Mouse (Mus musculus): ENCODE measurements around the gene Zfand4. TPM values are rescaled to one million over a fixed set of nuclear protein-coding genes. Genes with fewer than 3 reads are reported as not detected.

The Zfand4 gene
- polyA plus RNA-seq, 1 experiment: 0.35 TPM

GRCm38 (mm10) chr6:116311411-116311810, 47.4 kb downstream of the Zfand4 start:
- no peak for DNase-seq (ENCODE audit: low read depth in 1 of 2, low spot score in 2 of 2)
- H3K27ac ChIP-seq (ENCODE audit: insufficient read depth, low read length): no peak overlapping the region
- H3K36me3 ChIP-seq (ENCODE audit: control insufficient read depth, insufficient read depth, low read length): no peaks in the 10 kb centered on the region
- TF ChIP-seq CTCF (IDR thresholded peaks at IDR 0.05; ENCODE audit: extremely low read depth, insufficient read depth, insufficient read length, insufficient replicate concordance) (no peak), POLR2A (IDR thresholded peaks at IDR 0.05; ENCODE audit: low read depth, low read length) (no peak)
- H3K4me3 ChIP-seq (ENCODE audit: extremely low read depth, insufficient read depth, insufficient read length): no peak overlapping the region
- H3K27me3 ChIP-seq (ENCODE audit: control insufficient read depth, insufficient read depth, low read length): no peaks in the 10 kb centered on the region
- no peaks in the 10 kb centered on the region for H3K4me1 ChIP-seq (ENCODE audit: control insufficient read depth, insufficient read depth, insufficient read length)
- 91% methylated on average over 2 of the region's 2 CpGs for WGBS

DNA sequence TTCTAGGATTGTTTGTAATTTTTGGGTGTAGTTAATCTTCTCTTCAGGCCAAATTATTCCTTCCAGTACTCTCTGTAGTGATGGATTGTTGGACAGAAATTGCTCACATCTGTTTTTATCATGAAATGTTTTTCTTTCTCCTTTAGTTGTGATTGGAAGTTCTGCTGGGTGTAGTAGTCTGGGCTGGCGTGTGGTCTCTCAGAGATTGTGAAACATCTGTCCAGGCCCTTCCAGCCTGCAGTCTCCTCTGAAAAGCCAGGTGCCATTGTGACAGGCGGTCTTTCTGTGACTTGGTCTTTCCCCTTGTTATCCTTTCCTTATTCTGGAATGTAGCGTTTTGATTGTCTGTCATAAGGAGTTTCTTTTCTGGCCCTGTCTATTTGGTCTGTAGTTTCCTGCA, 55.2 kb downstream of the Zfand4 start:
- no peak overlapping the region for H3K27ac ChIP-seq (ENCODE audit: insufficient read depth, low read length)
- 91% methylated on average over 3 of the region's 3 CpGs for WGBS
- H3K4me1 ChIP-seq (ENCODE audit: control insufficient read depth, insufficient read depth, insufficient read length): no peaks in the 10 kb centered on the region
- no peaks in the 10 kb centered on the region for H3K36me3 ChIP-seq (ENCODE audit: control insufficient read depth, insufficient read depth, low read length)
- no peak overlapping the region for H3K4me3 ChIP-seq (ENCODE audit: extremely low read depth, insufficient read depth, insufficient read length)
- DNase-seq (ENCODE audit: low read depth in 1 of 2, low spot score in 2 of 2): no peak
- TF ChIP-seq CTCF (IDR thresholded peaks at IDR 0.05; ENCODE audit: extremely low read depth, insufficient read depth, insufficient read length, insufficient replicate concordance) (no peak), POLR2A (IDR thresholded peaks at IDR 0.05; ENCODE audit: low read depth, low read length) (no peak)
- H3K27me3 ChIP-seq (ENCODE audit: control insufficient read depth, insufficient read depth, low read length): no peaks in the 10 kb centered on the region

- Histone ChIP-seq H3K4me3 (ENCODE audit: extremely low read depth, insufficient read depth, insufficient read length) (no peak overlapping the region), H3K27me3 (ENCODE audit: control insufficient read depth, insufficient read depth, low read length) (no peaks in the 10 kb centered on the region), H3K36me3 (ENCODE audit: control insufficient read depth, insufficient read depth, low read length) (no peaks in the 10 kb centered on the region), H3K4me1 (ENCODE audit: control insufficient read depth, insufficient read depth, insufficient read length) (no peaks in the 10 kb centered on the region), H3K27ac (ENCODE audit: insufficient read depth, low read length) (no peak overlapping the region)
- no peak for TF ChIP-seq POLR2A (IDR thresholded peaks at IDR 0.05; ENCODE audit: low read depth, low read length)
- TF ChIP-seq CTCF (IDR thresholded peaks at IDR 0.05; ENCODE audit: extremely low read depth, insufficient read depth, insufficient read length, insufficient replicate concordance): no peak
- 93% methylated on average over 3 of the region's 3 CpGs for WGBS
- DNase-seq (ENCODE audit: low read depth in 1 of 2, low spot score in 2 of 2): no peak
Observed at GRCm38 (mm10) chr6:116326641-116327040, 62.6 kb downstream of the Zfand4 start.

DNA sequence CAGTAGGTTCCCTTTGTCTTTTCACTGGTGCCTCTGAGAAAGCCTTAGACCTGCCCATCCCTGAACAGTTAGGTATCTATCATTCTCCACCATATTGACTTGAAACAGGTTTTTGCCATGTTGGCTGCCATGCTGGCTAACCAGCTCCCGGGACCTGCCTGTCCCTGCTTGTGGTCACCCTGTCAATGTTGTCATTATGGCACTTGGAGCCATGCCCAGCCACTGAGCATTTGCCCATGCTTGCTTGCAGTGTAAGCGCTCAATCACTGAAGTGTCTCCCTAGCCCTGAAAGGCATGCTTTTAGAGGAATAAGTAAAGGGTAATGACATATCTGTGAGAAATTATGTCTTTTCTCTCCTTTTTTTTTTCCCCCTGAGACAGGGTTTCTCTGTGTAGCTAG, 67.4 kb downstream of the Zfand4 start:
- no peaks in the 10 kb centered on the region for H3K4me1 ChIP-seq (ENCODE audit: control insufficient read depth, insufficient read depth, insufficient read length)
- 91% methylated on average over 2 of the region's 2 CpGs for WGBS
- DNase-seq (ENCODE audit: low read depth in 1 of 2, low spot score in 2 of 2): no peak
- no peaks in the 10 kb centered on the region for H3K27me3 ChIP-seq (ENCODE audit: control insufficient read depth, insufficient read depth, low read length)
- H3K36me3 ChIP-seq (ENCODE audit: control insufficient read depth, insufficient read depth, low read length): no peaks in the 10 kb centered on the region
- H3K4me3 ChIP-seq (ENCODE audit: extremely low read depth, insufficient read depth, insufficient read length): no peak overlapping the region
- TF ChIP-seq CTCF (IDR thresholded peaks at IDR 0.05; ENCODE audit: extremely low read depth, insufficient read depth, insufficient read length, insufficient replicate concordance): no peak
- TF ChIP-seq POLR2A (IDR thresholded peaks at IDR 0.05; ENCODE audit: low read depth, low read length): no peak
- no peak overlapping the region for H3K27ac ChIP-seq (ENCODE audit: insufficient read depth, low read length)

GRCm38 (mm10) chr6:116337466-116337834, 73.4 kb downstream of the Zfand4 start:
- H3K27ac ChIP-seq (ENCODE audit: insufficient read depth, low read length): no peak overlapping the region
- no peak for TF ChIP-seq POLR2A (IDR thresholded peaks at IDR 0.05; ENCODE audit: low read depth, low read length)
- no peak for TF ChIP-seq CTCF (IDR thresholded peaks at IDR 0.05; ENCODE audit: extremely low read depth, insufficient read depth, insufficient read length, insufficient replicate concordance)
- no peaks in the 10 kb centered on the region for H3K36me3 ChIP-seq (ENCODE audit: control insufficient read depth, insufficient read depth, low read length)
- 5% methylated on average over 7 of the region's 7 CpGs for WGBS
- H3K4me3 ChIP-seq (ENCODE audit: extremely low read depth, insufficient read depth, insufficient read length): peak overlapping the region; percentile 63
- H3K27me3 ChIP-seq (ENCODE audit: control insufficient read depth, insufficient read depth, low read length): peaks cover 7% of the 10 kb centered on the region; the same call in 1 of the 2 replicates
- no peak for DNase-seq (ENCODE audit: low read depth in 1 of 2, low spot score in 2 of 2)
- H3K4me1 ChIP-seq (ENCODE audit: control insufficient read depth, insufficient read depth, insufficient read length): no peaks in the 10 kb centered on the region

GRCm38 (mm10) chr6:116337835-116338501, 73.9 kb downstream of the Zfand4 start, which contains the start of gene March8:
TSS of gene March8 (plus strand) at chr6:116338024.
- Histone ChIP-seq H3K27me3 (ENCODE audit: control insufficient read depth, insufficient read depth, low read length) (peaks cover 7% of the 10 kb centered on the region; the same call in 1 of the 2 replicates), H3K36me3 (ENCODE audit: control insufficient read depth, insufficient read depth, low read length) (no peaks in the 10 kb centered on the region), H3K27ac (ENCODE audit: insufficient read depth, low read length) (peak within 1 kb of the TSS; percentile 12; the same call in 1 of the 2 replicates), H3K4me1 (ENCODE audit: control insufficient read depth, insufficient read depth, insufficient read length) (no peaks in the 10 kb centered on the region), H3K4me3 (ENCODE audit: extremely low read depth, insufficient read depth, insufficient read length) (peak within 1 kb of the TSS; percentile 63)
- TF ChIP-seq CTCF (IDR thresholded peaks at IDR 0.05; ENCODE audit: extremely low read depth, insufficient read depth, insufficient read length, insufficient replicate concordance) (no peak), POLR2A (IDR thresholded peaks at IDR 0.05; ENCODE audit: low read depth, low read length) (no peak)
- peak in 1 of 2 experiments; percentile 37 for DNase-seq (ENCODE audit: low read depth in 1 of 2, low spot score in 2 of 2)
- WGBS: under 1% methylated on average over 64 of the region's 75 CpGs

GRCm38 (mm10) chr6:116338520-116338919, 74.5 kb downstream of the Zfand4 start:
- DNase-seq (ENCODE audit: low read depth in 1 of 2, low spot score in 2 of 2): no peak
- Histone ChIP-seq H3K4me1 (ENCODE audit: control insufficient read depth, insufficient read depth, insufficient read length) (no peaks in the 10 kb centered on the region), H3K36me3 (ENCODE audit: control insufficient read depth, insufficient read depth, low read length) (no peaks in the 10 kb centered on the region), H3K4me3 (ENCODE audit: extremely low read depth, insufficient read depth, insufficient read length) (peak overlapping the region; percentile 63), H3K27me3 (ENCODE audit: control insufficient read depth, insufficient read depth, low read length) (peaks cover 7% of the 10 kb centered on the region; the same call in 1 of the 2 replicates), H3K27ac (ENCODE audit: insufficient read depth, low read length) (no peak overlapping the region)
- TF ChIP-seq CTCF (IDR thresholded peaks at IDR 0.05; ENCODE audit: extremely low read depth, insufficient read depth, insufficient read length, insufficient replicate concordance) (no peak), POLR2A (IDR thresholded peaks at IDR 0.05; ENCODE audit: low read depth, low read length) (no peak)
- 8% methylated on average over 8 of the region's 8 CpGs for WGBS
